Mouse (Mus musculus) heart, embryonic 15.5 days (tissue): ENCODE data around the gene Bbof1. TPM values are rescaled to one million over a fixed set of nuclear protein-coding genes. Genes with fewer than 3 reads are reported as not detected.

Source experiments
- ATAC-seq: fragments of 200-750 bp; cut with Nextera tagmentation; replicated peaks from 2 replicates; pipeline ENCODE4 v1.8.0; 2017; ENCODE audit warnings: low read depth, moderate TSS enrichment; ENCODE audit not compliant: insufficient number of reproducible peaks, insufficient read depth, low FRiP score
- H3K27ac ChIP-seq: fragments of 300-500 bp; sonication (generic); 2 replicates; pipeline ENCODE4 v1.5.1; 2015; ENCODE audit warnings: mild to moderate bottlenecking, inconsistent platforms
- H3K27me3 ChIP-seq: fragments of 300-500 bp; sonication (generic); 2 replicates; pipeline ENCODE4 v1.6.1; 2015; ENCODE audit warnings: inconsistent platforms
- H3K36me3 ChIP-seq: fragments of 300-500 bp; sonication (generic); 2 replicates; pipeline ENCODE4 v1.6.1; 2015; ENCODE audit warnings: mild to moderate bottlenecking, inconsistent platforms
- H3K4me1 ChIP-seq: fragments of 300-500 bp; sonication (generic); replicated peaks from 2 replicates; pipeline ENCODE4 v1.6.1; 2015; ENCODE audit warnings: inconsistent platforms
- H3K4me2 ChIP-seq: fragments of 300-500 bp; sonication (generic); 2 replicates; pipeline ENCODE4 v1.6.1; 2015; ENCODE audit warnings: inconsistent platforms, mild to moderate bottlenecking, moderate library complexity
- H3K4me3 ChIP-seq: fragments of 300-500 bp; sonication (generic); 2 replicates; pipeline ENCODE4 v1.5.1; 2015; ENCODE audit warnings: mild to moderate bottlenecking, inconsistent platforms
- H3K9ac ChIP-seq: fragments of 300-500 bp; sonication (generic); 2 replicates; pipeline ENCODE4 v1.6.1; 2015; ENCODE audit warnings: mild to moderate bottlenecking, inconsistent platforms
- H3K9me3 ChIP-seq: fragments of 300-500 bp; sonication (generic); replicated peaks from 2 replicates; pipeline ENCODE4 v1.6.1; 2016; ENCODE audit warnings: inconsistent platforms
- WGBS: fragments of 180-500 bp; shearing (Covaris S2); methylation state at CpG from one replicate; pipeline ENCODE4 v1.1.7; 2015; ENCODE audit warnings: mixed read lengths; 5-methylcytosine and 5-hydroxymethylcytosine counted together
- polyA plus RNA-seq: library from polyadenylated mRNA; unstranded; fragments of >200 nt; fragmentation: Nextera tagmentation; extraction: Ambion mirVana; gene quantifications from 2 replicates; pipeline ENCODE4 v1.2.1, GENCODE M21; 2015

The Bbof1 gene
- polyA plus RNA-seq, 1 experiment from 2014 or later: 1.5 TPM

DNA sequence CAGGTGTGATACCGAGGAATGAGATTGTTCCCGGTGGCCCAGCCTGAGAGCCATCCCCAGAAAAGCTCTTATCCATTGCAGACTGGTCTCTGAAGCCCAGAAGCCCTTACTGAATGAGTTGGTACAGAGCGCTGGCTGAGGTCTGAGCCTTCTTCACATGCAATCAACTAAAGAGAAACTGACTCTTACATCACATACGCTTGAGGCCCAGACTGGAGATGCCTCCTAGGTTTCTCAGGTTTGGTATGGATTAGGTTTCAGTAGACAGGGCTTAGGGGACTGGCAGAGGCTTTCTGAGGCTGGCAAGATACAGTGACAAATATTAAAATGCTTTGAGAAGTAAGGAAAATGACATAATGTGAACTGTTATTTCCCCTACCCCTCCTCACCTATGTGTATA is 23.5 kb upstream of the Bbof1 start:
- Histone ChIP-seq H3K27me3 (no peaks in the 10 kb centered on the region), H3K9me3 (no peaks in the 10 kb centered on the region), H3K27ac (peak overlapping the region; percentile 90), H3K9ac (no peak overlapping the region), H3K4me2 (no peak overlapping the region), H3K4me3 (no peak overlapping the region), H3K36me3 (no peaks in the 10 kb centered on the region), H3K4me1 (peaks cover 41% of the 10 kb centered on the region)
- no peak for ATAC-seq
- 89% methylated on average over 4 of the region's 4 CpGs for WGBS

DNA sequence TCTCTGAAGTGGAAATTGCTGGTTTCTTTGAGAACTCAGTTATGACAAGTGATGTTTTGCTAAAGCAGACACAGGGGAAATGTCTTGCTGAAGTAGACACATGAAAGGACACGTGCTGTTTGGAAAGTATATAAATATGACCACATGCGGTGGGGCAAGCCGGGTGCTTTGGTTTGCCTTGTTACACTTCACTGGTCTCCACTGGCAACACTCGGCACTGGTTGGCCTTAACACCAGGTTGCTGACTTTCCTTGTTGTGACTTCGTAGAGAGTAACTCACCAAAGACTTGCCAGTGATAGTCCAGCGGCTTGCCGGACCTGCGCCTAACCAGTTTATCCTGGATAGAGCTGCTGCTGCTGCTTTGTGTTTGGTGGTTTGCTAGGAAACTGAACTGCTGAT is 20.8 kb upstream of the Bbof1 start:
- Histone ChIP-seq H3K4me1 (peaks cover 36% of the 10 kb centered on the region), H3K27ac (no peak overlapping the region), H3K9ac (no peak overlapping the region), H3K4me3 (no peak overlapping the region), H3K36me3 (no peaks in the 10 kb centered on the region; the same call in 1 of the 2 replicates), H3K4me2 (no peak overlapping the region), H3K9me3 (no peaks in the 10 kb centered on the region), H3K27me3 (no peaks in the 10 kb centered on the region)
- no peak for ATAC-seq
- WGBS: 81% methylated on average over 8 of the region's 8 CpGs

DNA sequence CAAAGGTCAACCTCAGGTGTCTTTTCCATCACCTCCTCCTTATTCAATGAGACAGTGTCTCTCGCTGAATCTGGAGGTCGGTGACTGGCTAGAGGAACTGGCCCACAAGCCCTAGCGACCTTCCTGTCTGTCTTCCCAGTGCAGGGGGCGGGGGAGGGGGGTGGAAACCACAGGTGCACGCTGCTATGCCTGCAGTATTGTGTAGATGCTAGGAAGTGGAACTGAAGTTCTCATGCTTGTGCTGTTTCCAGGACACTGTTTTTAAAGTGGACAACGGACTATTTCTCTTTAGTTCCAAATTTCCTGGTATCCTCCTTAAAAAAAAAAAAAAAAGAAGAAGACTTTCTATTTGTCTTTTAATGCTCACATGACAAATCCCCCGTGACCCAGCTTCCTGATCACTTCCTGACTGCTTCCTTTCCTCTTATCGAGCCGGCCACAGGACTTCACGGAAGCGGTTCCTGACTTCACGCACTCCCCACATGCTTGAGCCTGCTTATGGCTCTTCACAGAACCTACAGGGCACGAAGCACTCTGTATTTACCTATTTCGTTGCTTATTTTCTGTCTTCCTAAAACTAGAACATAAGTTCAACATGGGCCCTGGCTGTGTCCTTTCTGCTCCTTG is 20.0 kb upstream of the Bbof1 start:
- Histone ChIP-seq H3K27ac (no peak overlapping the region), H3K4me1 (peaks cover 32% of the 10 kb centered on the region), H3K4me3 (no peak overlapping the region), H3K36me3 (peaks cover 3% of the 10 kb centered on the region; the same call in 1 of the 2 replicates), H3K9me3 (no peaks in the 10 kb centered on the region), H3K4me2 (no peak overlapping the region), H3K27me3 (no peaks in the 10 kb centered on the region), H3K9ac (no peak overlapping the region)
- no peak for ATAC-seq
- 65% methylated on average over 14 of the region's 14 CpGs for WGBS

DNA sequence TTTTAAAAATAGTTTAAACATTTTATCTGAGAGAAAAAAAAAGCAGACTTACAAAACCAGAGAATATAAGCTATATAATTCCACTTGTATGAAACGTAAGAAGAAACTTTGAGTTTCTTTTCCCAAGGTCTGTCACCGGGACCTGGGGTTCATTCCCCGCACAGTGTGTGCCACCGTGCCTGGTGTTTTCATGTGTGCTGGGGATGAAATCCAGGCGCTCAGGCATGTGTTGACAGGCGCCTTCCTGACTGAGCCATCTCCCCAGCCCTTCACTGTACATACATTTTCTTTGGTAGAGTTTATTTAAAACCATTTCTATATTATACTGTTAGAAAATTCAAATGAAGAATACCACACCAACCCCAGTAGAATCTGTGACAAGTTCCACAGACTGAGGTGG is 18.5 kb upstream of the Bbof1 start:
- no peak overlapping the region for H3K4me2 ChIP-seq
- H3K36me3 ChIP-seq: peaks cover 3% of the 10 kb centered on the region; the same call in 1 of the 2 replicates
- WGBS: 29% methylated on average over 6 of the region's 6 CpGs
- peak overlapping the region; percentile 58 for H3K27ac ChIP-seq
- no peaks in the 10 kb centered on the region for H3K9me3 ChIP-seq
- no peak overlapping the region for H3K4me3 ChIP-seq
- H3K4me1 ChIP-seq: peaks cover 17% of the 10 kb centered on the region
- no peak overlapping the region for H3K9ac ChIP-seq
- H3K27me3 ChIP-seq: no peaks in the 10 kb centered on the region
- 0 out of 2 replicates have a peak, but pooled peaks have one; percentile 60 for ATAC-seq

DNA sequence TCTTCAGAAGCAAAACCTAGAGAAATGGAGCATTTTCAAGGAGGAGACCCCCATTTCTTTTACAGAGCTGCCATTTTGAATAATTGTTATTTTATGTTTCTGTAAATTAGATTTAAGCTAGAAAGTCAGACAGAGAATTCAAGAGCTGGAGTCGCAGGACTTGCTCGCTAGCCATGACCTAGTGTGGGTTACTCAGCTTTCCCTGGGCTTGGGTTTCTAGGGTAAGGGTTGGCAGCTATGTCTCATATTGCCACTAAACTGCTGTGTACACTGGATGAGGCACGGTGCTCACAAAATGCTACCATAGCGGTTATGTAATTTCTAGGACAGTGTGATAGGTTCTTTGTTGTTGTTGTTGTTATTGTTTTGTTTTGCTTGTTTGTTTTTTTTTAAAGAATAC is 16.2 kb upstream of the Bbof1 start:
- no peak overlapping the region for H3K27ac ChIP-seq
- no peaks in the 10 kb centered on the region for H3K27me3 ChIP-seq
- H3K4me2 ChIP-seq: no peak overlapping the region
- no peak for ATAC-seq
- 98% methylated on average over 4 of the region's 4 CpGs for WGBS
- H3K4me1 ChIP-seq: peaks cover 6% of the 10 kb centered on the region
- H3K9ac ChIP-seq: no peak overlapping the region
- H3K4me3 ChIP-seq: no peak overlapping the region
- H3K36me3 ChIP-seq: peaks cover 3% of the 10 kb centered on the region; the same call in 1 of the 2 replicates
- H3K9me3 ChIP-seq: no peaks in the 10 kb centered on the region

DNA sequence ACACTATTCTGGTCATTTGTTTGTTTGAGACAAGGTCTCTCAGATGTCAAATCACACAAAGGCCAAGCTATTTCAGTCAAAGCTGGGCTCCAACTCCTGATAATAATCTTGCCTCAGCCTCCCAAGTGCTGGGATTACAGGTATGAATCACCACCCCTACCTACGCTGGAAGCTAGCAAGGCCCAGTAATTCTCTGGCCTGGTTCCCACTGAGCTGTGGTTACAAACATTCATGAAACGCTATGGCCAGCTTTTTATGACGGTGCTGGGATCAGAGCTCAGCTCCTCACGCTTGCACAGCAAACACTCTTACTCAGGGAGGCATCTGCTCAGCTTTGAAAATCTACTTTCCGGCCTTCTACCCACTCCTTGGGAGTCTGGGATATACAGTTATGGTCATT is 15.0 kb upstream of the Bbof1 start:
- Histone ChIP-seq H3K4me2 (no peak overlapping the region), H3K9ac (no peak overlapping the region), H3K9me3 (no peaks in the 10 kb centered on the region), H3K36me3 (peaks cover 3% of the 10 kb centered on the region; the same call in 1 of the 2 replicates), H3K27me3 (no peaks in the 10 kb centered on the region), H3K4me3 (no peak overlapping the region), H3K27ac (no peak overlapping the region), H3K4me1 (peaks cover 6% of the 10 kb centered on the region)
- no peak for ATAC-seq
- 82% methylated on average over 5 of the region's 5 CpGs for WGBS

DNA sequence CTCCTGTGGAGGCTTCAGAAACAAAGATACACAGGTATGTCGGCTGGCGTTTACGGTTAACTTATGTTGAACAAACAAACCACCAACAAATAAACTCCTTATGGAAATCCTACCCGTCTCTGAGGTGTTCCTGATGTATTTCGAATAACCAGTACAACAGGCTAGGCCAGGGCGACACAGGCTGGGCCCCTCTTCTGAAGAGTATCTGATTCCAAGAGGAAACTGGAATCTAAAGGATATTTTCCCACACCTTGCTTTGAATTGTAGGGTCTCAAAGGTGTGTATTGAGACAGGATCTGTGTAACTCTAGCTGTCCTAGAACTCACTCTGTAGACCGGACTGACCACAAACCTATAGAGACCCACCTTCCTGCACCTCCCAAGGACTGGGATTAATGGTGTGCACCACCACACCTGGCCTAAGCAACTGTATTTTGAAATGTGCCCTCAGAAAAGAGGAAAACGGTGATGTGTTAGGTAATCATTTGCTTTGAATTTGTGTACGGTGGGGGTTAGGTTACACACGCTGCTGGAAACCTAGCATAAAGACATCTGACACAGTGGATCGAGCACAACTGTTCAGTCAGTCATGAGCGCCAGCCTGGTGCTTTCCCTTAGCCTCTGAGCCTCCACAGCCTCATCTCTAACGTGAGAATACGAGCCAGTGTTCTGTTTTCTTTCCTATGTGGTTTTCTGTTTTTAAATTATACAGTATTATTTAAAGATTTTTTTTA is 11.8 kb upstream of the Bbof1 start:
- no peaks in the 10 kb centered on the region for H3K9me3 ChIP-seq
- peaks cover 4% of the 10 kb centered on the region for H3K4me1 ChIP-seq
- peaks cover 3% of the 10 kb centered on the region; the same call in 1 of the 2 replicates for H3K36me3 ChIP-seq
- no peak overlapping the region for H3K4me2 ChIP-seq
- no peak overlapping the region for H3K4me3 ChIP-seq
- no peak overlapping the region for H3K9ac ChIP-seq
- no peaks in the 10 kb centered on the region for H3K27me3 ChIP-seq
- no peak overlapping the region for H3K27ac ChIP-seq
- ATAC-seq: no peak
- WGBS: 88% methylated on average over 14 of the region's 14 CpGs

DNA sequence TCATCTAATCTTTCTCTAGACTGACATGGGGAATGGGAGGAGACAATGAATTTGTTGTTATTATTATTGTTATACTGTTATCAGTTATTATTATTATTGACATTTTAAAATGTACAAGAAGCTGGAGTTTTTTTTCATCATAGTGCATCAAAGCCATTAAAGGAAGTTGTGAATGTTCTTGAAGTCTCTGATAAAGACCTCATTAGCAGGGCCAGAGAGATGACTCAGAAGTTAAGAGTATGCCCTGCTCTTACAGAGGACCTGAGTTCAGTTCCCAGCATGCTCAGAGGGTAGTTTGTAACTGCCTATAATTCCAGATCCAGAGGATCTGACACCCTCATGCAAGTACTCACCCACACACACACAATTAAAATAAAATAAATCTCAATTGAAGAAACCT is 11.2 kb upstream of the Bbof1 start:
- no peaks in the 10 kb centered on the region for H3K9me3 ChIP-seq
- H3K36me3 ChIP-seq: 0 out of 2 replicates have a peak, but pooled peaks cover 3% of the 10 kb centered on the region
- H3K27ac ChIP-seq: no peak overlapping the region
- H3K27me3 ChIP-seq: no peaks in the 10 kb centered on the region
- ATAC-seq: no peak
- H3K4me2 ChIP-seq: no peak overlapping the region
- no peak overlapping the region for H3K9ac ChIP-seq
- H3K4me3 ChIP-seq: no peak overlapping the region
- H3K4me1 ChIP-seq: peaks cover 4% of the 10 kb centered on the region

DNA sequence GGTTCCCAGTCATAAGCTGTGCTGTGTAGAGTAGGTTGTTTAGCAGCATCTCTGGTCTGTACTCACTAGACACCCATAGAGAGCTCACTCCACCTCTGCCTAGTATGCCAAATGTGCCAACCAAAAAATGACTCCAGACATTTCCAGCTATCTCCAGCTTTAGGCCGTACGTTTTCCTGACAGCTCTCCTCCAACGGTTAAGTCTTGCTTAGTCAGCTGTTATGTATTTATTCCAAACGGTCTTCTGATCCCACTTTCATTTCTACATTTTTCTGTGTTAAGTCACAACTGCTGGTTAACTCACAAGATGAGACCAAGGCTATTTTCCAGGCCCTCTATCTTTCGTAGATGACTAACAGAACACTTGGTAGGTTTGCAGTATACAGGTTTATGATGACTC is 10.2 kb upstream of the Bbof1 start:
- ATAC-seq: no peak
- no peak overlapping the region for H3K9ac ChIP-seq
- H3K4me2 ChIP-seq: no peak overlapping the region
- no peak overlapping the region for H3K27ac ChIP-seq
- H3K27me3 ChIP-seq: no peaks in the 10 kb centered on the region
- no peak overlapping the region for H3K4me3 ChIP-seq
- no peaks in the 10 kb centered on the region for H3K9me3 ChIP-seq
- 79% methylated on average over 5 of the region's 5 CpGs for WGBS
- no peaks in the 10 kb centered on the region for H3K36me3 ChIP-seq
- peaks cover 4% of the 10 kb centered on the region for H3K4me1 ChIP-seq

DNA sequence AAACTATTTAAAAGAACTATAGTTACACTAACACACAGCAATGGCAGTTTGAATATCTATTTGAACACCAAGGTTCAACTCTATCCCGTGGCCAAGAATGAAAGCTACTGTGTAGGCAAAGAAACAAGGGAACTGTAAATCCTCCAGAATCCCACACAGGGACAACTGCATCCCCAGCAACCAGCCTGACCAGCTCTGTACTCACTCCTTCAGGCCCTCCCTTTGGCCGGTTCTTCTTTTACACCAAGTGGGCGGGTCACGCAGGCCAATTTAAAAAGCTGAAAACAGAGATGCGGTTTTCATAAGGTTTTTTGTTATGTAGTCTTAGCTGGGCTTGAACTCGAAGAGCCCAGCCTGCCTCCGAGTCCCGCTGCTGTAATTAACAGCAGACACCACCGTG is 9.7 kb upstream of the Bbof1 start:
- Histone ChIP-seq H3K4me1 (peaks cover 4% of the 10 kb centered on the region), H3K4me2 (no peak overlapping the region), H3K27me3 (no peaks in the 10 kb centered on the region), H3K4me3 (no peak overlapping the region), H3K36me3 (no peaks in the 10 kb centered on the region), H3K9ac (no peak overlapping the region), H3K27ac (no peak overlapping the region), H3K9me3 (no peaks in the 10 kb centered on the region)
- WGBS: 82% methylated on average over 9 of the region's 9 CpGs
- no peak for ATAC-seq

DNA sequence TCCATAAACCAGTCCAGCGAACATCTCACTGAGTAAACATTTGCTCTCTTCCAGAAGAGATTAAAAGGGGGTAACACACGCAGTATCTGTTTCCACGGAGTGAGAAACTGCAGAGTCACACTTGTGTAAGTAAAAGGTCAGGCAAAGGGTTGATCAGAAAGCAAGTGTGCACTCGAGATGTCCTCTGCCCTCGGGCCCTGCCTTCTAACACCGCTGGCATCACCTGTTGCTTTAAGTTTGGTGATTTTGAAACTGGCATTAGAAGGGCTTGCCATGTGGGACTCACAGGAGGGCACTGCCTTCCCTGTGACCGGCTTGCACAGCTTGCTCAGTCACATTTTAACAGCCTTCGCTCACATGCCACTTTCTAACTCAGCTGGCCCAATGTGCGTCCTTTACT is 9.2 kb upstream of the Bbof1 start:
- Histone ChIP-seq H3K27me3 (no peaks in the 10 kb centered on the region), H3K4me1 (peaks cover 4% of the 10 kb centered on the region), H3K4me2 (no peak overlapping the region), H3K4me3 (no peak overlapping the region), H3K27ac (no peak overlapping the region), H3K36me3 (no peaks in the 10 kb centered on the region), H3K9ac (no peak overlapping the region), H3K9me3 (no peaks in the 10 kb centered on the region)
- ATAC-seq: no peak
- 65% methylated on average over 9 of the region's 9 CpGs for WGBS

DNA sequence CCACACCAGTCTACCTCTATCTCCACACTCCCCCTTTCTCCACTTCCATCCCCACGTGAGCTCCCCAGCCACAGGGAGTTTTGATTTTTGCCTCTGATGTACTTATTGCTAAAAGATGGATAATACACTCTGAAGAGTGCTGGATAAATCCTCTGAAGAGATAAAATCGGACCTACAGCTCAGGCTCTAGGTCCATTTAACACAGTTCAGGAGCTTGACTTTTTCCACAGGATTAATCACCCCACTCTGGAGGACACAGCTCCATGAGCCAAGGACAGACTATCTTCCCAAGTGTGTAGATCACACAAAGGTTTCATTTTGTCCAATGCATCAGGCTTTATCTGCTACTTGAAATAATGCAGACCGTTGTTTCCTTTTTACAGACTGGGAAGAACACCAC is 8.8 kb upstream of the Bbof1 start:
- H3K27me3 ChIP-seq: no peaks in the 10 kb centered on the region
- H3K4me1 ChIP-seq: peaks cover 4% of the 10 kb centered on the region
- H3K36me3 ChIP-seq: no peaks in the 10 kb centered on the region
- H3K9ac ChIP-seq: no peak overlapping the region
- H3K4me3 ChIP-seq: no peak overlapping the region
- ATAC-seq: no peak
- no peak overlapping the region for H3K4me2 ChIP-seq
- H3K9me3 ChIP-seq: no peaks in the 10 kb centered on the region
- 67% methylated on average over 3 of the region's 3 CpGs for WGBS
- no peak overlapping the region for H3K27ac ChIP-seq
